Mouse (Mus musculus): ENCODE measurements around the gene Scgb2b26.
"Not testable (repeated sequence)": the region's sequence is repeated elsewhere in the genome, so short reads cannot be mapped to it uniquely, and the experiment has no call there.

The Scgb2b26 gene

GRCm38 (mm10) chr7:33944940-33945339 is at the start of gene Scgb2b26:
Scgb2b26 (minus strand) TSS chr7:33945040.
- no peak for DNase-seq

GRCm38 (mm10) chr7:33982281-33982680 is 37.4 kb upstream of the Scgb2b26 start:
- DNase-seq = not testable (repeated sequence)

- no peak for DNase-seq
These were observed 41.9 kb downstream of the Scgb2b26 start for GRCm38 (mm10) chr7:33902982-33903381.

- DNase-seq = no peak
These were observed 44.0 kb downstream of the Scgb2b26 start for GRCm38 (mm10) chr7:33900803-33901202.

DNA sequence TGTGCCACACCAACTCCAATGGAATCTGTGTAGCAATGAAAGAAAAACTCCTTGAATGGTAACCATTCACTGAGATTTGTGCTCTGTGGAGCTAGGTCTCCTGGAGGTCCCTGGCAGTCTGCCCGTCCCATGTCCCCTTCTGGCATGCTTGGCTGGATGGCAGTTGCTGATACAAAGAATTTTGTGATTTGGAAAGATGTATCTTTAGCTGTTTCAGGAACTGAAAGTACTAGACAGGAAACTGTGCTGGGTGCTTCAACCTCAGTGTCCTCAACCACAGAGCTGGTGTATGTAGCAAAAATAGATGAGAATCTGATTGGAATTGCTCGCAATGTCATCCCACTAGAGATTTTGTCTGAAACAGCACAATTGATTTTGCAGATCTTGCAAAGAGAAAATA is 44.8 kb downstream of the Scgb2b26 start:
- DNase-seq = no peak

Data from thymus, postnatal 14 days (tissue).